Mouse (Mus musculus) cerebellum, postnatal 36 days (tissue): ENCODE results near the gene Ergic2.

Experiments
- DNase-seq, 2 experiments: peaks; one replicate each; pipeline ENCODE4 v3.0.0; 2021 to 2022; ENCODE audit warnings: mixed read lengths in 2 of 2

Ergic2 gene

GRCm38 (mm10) chr6:148211897-148212680 lies at the start of gene Ergic2:
Ergic2 (minus strand) TSS chr6:148212374.
- peak; percentile 96 to 99 for DNase-seq

GRCm38 (mm10) chr6:148260729-148261101 lies 48.5 kb upstream of the Ergic2 start:
- DNase-seq: no peak

- no peak for DNase-seq
Measured at GRCm38 (mm10) chr6:148259979-148260728, 48.0 kb upstream of the Ergic2 start.

- no peak for DNase-seq
Measured at GRCm38 (mm10) chr6:148259074-148259473, 46.9 kb upstream of the Ergic2 start.

- DNase-seq: no peak
Measured at GRCm38 (mm10) chr6:148257805-148258204, 45.6 kb upstream of the Ergic2 start.

- no peak for DNase-seq
Measured at GRCm38 (mm10) chr6:148256109-148256508, 43.9 kb upstream of the Ergic2 start.

- no peak for DNase-seq
Measured at GRCm38 (mm10) chr6:148255395-148256053, 43.4 kb upstream of the Ergic2 start.

- DNase-seq: no peak
Measured at GRCm38 (mm10) chr6:148249221-148249620, 37.0 kb upstream of the Ergic2 start.

- peak in 1 of 2 experiments; percentile 43 for DNase-seq
Measured at GRCm38 (mm10) chr6:148248625-148249024, 36.5 kb upstream of the Ergic2 start.

- no peak for DNase-seq
Measured at GRCm38 (mm10) chr6:148246544-148246943, 34.4 kb upstream of the Ergic2 start.

- DNase-seq: no peak
Measured at GRCm38 (mm10) chr6:148244836-148245235, 32.7 kb upstream of the Ergic2 start.

- no peak for DNase-seq
Measured at GRCm38 (mm10) chr6:148242304-148242703, 30.1 kb upstream of the Ergic2 start.

GRCm38 (mm10) chr6:148241685-148242084 lies 29.5 kb upstream of the Ergic2 start:
- no peak for DNase-seq

GRCm38 (mm10) chr6:148239311-148239710 lies 27.1 kb upstream of the Ergic2 start:
- no peak for DNase-seq

GRCm38 (mm10) chr6:148237453-148237852 lies 25.3 kb upstream of the Ergic2 start:
- DNase-seq: no peak

GRCm38 (mm10) chr6:148234105-148234828 lies 22.1 kb upstream of the Ergic2 start:
- no peak for DNase-seq

- DNase-seq: no peak
Measured at GRCm38 (mm10) chr6:148227542-148227941, 15.4 kb upstream of the Ergic2 start.

GRCm38 (mm10) chr6:148222686-148223085 lies 10.5 kb upstream of the Ergic2 start:
- no peak for DNase-seq

GRCm38 (mm10) chr6:148218235-148219076 lies 6.3 kb upstream of the Ergic2 start:
- DNase-seq: no peak

- DNase-seq: no peak
Measured at GRCm38 (mm10) chr6:148216752-148217151, 4.6 kb upstream of the Ergic2 start.

GRCm38 (mm10) chr6:148214765-148215164 lies 2.6 kb upstream of the Ergic2 start:
- DNase-seq: peak; percentile 38 to 43

- no peak for DNase-seq
Measured at GRCm38 (mm10) chr6:148211391-148211876, 740 bp downstream of the Ergic2 start.
